Mouse (Mus musculus) gastrocnemius, postnatal 36 days (tissue): ENCODE data around the gene Erp44. TPM values are rescaled to one million over a fixed set of nuclear protein-coding genes. Genes with fewer than 3 reads are reported as not detected.

Source experiments
- DNase-seq, 2 experiments: peaks; one replicate each; pipeline ENCODE4 v3.0.0; 2022
- intact Hi-C: fragments of 180-260 bp; cut with DNase I; formaldehyde crosslinking; loops from one replicate; pipeline ENCODE4 v1.15.1; 2025
- total RNA-seq, 2 experiments: library from RNA; stranded (reverse); gene quantifications; 2 replicates each; pipeline ENCODE4 v1.2.3; 2021

The Erp44 gene
- total RNA-seq, 2 experiments from 2014 or later: 23.8 to 25.4 TPM

DNA sequence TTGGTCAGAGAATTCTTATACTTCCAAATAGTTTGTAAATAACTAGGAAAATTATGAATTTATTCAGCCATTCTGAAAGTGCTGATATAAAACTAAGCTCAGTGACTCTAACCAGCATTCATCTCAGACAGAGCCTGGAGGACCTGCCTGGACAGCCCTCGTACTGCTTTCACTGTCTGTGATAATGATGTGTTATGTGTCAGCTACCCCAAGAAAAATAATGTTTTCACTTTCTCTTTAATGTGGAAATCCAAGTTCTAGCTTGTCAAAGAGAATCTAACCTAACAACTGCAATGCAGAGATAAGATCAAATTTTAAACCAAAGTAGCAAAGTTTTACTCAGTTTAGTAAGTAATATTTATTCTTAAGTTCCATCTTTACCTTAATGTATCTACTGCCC, 35.6 kb downstream of the Erp44 start:
- intact Hi-C loops: no loop called here
- no peak for DNase-seq

DNA sequence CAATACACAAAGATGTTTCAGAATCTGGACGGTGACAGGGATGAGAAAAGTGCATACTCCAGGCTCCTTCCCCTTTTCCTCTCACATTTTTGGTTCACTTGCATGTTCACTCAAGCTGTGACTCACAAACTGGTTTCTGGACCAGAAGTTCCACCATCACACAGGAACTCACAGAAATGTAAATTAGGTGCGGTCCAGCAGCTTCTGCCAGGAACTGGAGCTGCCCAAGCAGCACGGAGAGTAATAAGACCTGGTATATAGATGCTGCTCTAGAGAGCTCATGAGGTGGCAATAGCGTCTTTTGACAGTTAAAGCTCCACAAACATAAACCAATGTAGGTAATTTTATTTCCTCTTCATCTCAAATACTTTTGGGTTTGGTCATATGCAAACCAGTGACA, 36.9 kb downstream of the Erp44 start:
- intact Hi-C loops: no loop called here
- DNase-seq: no peak

DNA sequence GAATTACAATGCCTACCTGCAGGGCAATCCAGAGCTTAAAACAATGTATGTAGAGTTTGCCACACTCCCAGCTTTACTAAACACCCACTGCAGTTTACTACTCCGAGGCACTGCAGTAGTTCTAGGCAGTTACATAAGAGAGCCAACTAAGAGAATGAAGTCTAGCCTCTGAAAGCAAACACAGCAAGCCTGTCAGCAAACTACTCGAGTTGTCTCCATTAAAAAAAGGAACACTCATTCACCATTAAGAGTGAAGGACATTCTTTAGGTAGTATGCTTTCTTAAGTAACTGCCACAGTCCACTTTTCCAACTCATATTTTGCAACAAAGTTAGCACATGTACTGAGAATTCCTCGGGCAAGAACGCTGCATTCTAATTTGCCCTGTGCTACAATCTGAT, 40.3 kb downstream of the Erp44 start:
- DNase-seq: no peak
- intact Hi-C loops: no loop called here

DNA sequence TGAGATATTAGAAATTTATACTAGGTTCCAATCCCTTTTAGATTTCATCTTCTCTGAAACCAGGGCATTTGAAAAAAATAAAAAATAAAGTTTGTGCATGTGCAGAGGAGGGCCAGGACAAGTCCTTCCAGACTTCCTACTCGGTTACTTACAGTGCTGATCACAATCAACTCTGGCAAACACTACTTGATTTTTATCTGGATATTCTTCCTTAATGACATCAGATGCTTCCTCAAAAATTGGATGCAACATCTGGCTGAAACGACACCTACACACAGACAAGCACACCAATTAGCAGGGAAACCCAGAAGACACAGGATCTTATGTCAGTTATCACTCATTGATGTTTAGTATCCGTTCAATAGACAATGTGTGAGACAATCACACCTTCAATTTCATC, 42.6 kb downstream of the Erp44 start:
- no peak for DNase-seq
- intact Hi-C loops: no loop called here

DNA sequence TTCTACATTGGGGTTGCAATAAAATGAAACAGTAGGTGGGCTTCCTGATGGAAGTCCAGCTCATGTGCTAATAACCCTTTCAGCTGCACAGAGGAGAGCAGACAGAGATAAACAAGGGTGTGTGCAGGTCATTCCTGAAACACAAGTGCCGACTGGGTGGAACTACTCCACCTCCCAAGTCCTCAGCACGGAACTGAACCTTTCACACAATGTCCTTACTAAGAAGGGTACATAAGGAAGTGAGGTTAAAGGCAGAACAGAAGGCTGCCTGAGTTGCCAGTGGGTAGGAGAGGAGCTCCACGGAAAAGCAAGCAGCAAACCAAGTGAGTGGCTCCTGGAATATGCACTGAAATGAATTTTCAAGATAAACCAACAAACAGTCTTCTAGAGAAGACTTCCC, 52.6 kb downstream of the Erp44 start:
- intact Hi-C loops: loop anchor here (5.0 kb wide), 1 partner anchor 51 kb away; the partner anchor contains the start of genes Erp44 and Invs
- DNase-seq: no peak

DNA sequence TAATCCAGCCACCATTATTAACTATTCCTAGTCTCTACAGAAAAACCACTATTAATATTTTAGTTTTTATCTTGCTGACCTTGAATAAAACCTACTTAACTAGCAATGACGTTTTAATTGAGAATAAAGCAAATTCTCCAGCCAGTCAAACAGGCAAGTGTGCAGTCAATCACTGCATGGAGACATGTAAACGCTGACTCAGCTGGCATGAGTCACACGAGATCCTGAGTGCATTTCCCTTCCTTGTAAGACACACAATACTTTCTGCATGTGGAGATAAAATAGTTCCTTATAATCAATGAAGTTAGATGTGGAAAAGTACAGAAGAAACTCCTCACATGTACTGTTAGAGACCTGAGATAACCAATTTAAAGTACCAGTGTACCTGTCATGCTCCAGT, 53.8 kb downstream of the Erp44 start:
- DNase-seq: no peak

DNA sequence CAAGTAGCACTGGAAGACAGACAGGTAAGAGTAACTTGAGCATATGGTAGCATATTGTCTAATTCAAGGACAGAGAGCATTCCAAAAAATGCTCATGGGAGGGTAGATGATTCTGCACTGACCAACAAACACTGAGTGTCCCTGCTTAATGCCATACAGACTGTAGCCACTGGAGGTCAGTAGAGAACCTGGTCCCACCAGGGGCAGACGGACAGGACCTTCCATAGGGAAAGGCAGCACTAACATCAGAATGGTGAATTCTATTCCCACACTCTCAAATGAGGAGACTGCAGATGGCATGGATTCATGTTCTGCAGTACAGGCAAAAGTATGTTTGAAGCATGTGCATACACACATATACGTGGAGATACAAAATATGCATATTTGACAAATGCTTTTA, 54.2 kb downstream of the Erp44 start:
- DNase-seq: peak in 1 of 2 experiments; percentile 53
- intact Hi-C loops: loop anchor here (1.0 to 5.0 kb wide), 2 partner anchors 52 to 154 kb away; partner anchors contain the start of genes Erp44 and Invs

More for the DNA sequence above, 53.8 kb downstream of the Erp44 start:
- intact Hi-C loops: loop anchor here (1.0 to 5.0 kb wide), 2 partner anchors 52 to 154 kb away; partner anchors contain the start of genes Erp44 and Invs

DNA sequence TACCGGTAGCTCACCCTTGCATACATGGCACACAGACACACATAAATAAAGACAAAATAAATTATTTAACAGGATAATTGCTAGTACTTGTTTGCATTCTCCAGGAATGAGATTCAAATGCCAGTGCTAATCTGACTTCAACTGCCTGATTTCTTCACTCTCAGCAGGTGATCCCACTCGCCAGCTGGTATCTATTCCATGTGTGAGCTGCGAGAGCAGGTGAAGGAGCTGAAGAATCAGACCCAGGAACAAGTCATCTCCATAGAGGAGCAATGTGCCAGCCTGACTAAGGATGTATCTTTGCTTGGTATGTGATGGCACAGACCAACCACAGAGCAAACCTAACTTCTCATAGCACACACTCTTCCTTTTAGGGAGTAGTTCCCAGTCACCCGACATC, 75.8 kb downstream of the Erp44 start:
- DNase-seq: no peak
- intact Hi-C loops: no loop called here

DNA sequence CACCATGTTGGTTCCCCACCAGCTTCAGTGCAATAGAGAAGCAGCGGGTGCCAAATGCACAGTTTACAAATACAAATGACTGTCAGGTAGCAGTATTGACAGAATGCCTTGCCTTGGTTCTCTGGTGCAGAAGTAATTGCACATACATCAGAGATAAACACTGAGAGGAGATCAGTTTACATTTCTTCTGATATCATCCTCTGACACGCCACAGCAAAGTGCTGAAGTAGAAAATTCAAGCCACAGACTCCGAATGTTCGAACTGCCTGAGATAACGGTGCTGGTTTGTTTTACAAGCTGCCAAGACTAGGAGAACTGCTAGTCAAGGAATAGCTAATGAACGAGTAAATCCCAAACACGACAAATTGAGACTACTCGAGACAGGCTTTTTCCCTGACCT, 80.9 kb downstream of the Erp44 start:
- intact Hi-C loops: loop anchor here (10.0 kb wide), 1 partner anchor 764 kb away; no protein-coding TSS in a partner anchor
- DNase-seq: no peak

DNA sequence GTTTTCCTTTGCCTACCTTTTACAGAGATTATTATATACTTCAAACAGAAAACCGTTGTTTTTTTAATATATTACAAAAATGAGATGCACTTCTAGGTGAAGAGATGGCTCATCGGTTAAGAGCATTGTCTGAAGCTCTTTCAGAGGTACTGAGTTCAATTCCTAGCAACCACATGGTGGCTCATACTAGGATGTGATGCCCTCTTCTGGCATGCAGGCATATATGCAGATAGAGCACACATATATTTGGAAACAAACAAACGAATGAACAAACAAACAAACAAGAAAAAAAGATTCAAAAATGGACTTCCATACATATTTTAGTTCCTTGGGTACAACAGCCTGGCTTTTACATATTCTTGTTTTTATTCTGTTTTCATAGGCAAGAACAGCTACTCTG, 81.4 kb downstream of the Erp44 start:
- intact Hi-C loops: loop anchor here (10.0 kb wide), 1 partner anchor 763 kb away; no protein-coding TSS in a partner anchor
- DNase-seq: no peak

DNA sequence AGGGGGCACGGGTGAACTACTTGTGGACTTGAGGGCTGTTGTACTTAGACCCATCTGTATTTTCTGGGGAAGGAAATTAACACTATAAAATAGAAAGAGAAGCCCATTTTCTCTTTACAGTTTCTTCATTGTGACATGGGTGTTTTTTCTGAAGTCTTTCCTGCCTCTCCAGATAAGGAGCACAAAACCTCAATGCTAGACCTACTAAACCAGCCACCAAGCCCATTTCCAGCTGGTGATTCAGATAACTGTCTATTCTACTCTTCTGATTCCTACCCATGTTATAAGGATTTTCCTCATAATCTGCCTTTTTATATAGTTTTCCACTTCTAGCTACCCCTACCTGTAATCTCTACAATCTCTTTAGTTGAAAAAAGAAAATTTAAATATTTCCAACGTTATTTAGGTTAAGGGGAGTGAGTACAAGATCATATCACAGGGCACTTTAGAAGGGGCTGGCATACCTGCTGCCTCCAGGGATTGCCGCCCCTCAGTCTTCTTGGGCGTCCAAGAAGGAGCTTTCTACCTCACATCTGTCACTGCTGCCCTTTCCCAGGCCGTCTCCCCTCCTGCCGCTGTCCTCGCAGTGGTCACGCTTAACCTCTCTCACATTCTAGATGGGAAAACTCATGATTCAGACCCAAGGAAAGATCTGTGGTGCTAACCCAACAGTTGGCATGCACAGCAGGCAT, 97.1 kb downstream of the Erp44 start:
- intact Hi-C loops: no loop called here
- no peak for DNase-seq

DNA sequence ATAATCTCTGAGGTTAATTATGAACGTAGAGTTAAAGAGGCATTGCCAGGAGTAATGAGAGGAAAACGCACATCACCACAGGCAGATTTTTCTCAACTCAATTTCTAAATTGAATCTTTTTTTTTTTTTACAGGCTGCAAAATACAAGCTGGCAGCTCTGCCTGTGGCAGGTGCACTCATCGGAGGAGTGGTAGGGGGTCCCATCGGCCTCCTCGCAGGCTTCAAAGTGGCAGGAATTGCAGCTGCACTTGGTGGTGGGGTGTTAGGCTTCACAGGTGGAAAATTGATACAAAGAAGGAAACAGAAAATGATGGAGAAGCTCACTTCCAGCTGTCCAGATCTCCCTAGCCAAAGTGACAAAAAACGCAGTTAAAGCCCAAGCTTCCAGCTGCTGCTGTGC, 98.0 kb downstream of the Erp44 start:
- no peak for DNase-seq
- intact Hi-C loops: no loop called here

DNA sequence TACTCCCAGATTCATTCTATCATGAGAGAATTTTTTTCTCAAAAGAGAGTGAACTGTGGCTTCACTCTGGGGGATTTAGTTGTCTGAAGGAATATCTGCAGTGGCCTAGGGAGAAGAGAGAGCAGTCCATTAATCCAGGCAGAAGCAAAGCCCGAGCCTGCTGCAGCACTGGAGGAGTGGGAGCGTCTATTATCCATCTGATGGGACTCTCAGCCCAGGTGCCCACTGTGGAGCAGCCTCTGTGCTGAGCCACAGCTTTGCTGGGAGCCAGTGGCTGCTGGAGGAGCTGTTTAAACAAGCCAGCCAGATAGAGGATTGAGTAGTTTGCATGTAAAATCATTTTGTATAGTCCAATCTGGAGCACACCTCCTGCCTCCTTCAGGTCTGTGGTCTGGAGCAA, 98.4 kb downstream of the Erp44 start:
- no peak for DNase-seq
- intact Hi-C loops: no loop called here

DNA sequence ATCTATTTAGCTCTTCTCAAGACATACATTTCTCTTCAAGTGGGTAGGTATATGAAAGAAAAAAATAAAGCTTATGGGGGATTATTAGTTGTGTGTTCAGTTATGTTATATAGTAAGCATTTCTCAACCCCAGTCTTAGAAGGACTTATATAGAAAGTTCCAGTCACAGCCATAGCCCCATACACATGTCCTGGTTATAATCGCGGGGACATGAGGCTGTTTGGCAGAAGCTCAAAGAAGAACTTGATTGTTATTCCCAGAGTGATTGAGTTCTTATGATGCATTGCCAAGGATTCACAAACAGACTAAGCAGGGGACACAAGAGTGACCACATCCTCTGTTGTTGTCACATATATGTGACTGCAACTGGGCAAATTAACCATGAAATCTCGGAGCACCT, 103.7 kb downstream of the Erp44 start:
- intact Hi-C loops: no loop called here
- no peak for DNase-seq

DNA sequence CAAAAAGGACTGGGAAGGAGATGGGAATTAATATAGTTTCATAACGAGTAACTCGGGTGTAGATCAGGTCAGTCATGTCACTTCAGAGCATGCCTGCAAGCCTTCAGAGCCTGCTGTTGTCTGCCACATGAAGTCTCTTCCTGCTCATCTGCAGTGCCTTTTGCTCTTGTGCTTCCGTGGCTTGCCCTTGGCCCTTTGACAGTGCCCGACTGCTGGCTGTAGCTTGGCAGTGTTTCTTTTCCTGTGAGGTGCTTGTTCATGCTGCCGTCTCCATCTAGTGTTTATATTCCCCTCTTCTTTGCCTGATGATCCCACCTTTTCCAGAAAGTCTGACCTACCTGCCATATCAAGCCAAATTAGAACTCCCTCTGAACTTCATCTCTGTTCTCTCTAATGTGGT, 115.5 kb downstream of the Erp44 start:
- no peak for DNase-seq
- intact Hi-C loops: no loop called here

DNA sequence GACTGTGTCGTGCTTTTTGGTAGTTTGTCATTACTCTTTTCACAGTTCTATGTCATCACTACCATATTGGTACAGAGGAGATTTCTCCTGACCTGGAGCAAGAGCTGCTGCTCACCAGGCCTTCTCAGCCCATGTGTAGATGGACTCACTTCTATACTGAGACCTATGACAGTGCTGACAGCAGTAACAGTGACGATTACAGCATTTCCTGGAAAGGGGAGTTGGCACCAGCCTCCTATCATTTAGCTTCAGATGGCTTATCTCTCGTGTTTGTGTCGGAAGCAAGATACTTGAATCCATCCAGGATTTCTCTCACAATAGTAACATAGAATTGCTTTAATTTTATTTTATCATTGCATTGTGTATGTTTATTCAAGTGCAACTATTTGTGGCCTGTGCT, 119.0 kb downstream of the Erp44 start:
- intact Hi-C loops: no loop called here
- no peak for DNase-seq

DNA sequence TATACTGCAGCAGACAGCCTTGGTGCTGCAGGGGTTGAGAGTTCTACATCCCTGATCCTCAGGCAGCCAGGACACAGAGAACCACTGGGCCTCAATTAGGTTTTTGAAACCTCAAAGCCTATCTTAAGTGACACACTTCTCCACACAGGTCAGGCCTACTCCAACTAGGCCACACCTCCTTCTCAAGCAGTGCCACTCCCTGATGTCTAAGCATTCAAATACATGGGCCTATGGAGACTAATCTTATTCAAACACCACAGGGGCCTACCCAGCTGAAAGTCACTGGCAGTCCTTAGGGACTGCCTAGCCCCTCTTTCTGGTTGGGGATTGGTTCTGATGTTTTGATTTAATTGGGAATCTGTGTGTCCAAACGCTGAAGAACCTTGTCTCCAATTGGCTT, 123.5 kb downstream of the Erp44 start:
- DNase-seq: no peak
- intact Hi-C loops: no loop called here

DNA sequence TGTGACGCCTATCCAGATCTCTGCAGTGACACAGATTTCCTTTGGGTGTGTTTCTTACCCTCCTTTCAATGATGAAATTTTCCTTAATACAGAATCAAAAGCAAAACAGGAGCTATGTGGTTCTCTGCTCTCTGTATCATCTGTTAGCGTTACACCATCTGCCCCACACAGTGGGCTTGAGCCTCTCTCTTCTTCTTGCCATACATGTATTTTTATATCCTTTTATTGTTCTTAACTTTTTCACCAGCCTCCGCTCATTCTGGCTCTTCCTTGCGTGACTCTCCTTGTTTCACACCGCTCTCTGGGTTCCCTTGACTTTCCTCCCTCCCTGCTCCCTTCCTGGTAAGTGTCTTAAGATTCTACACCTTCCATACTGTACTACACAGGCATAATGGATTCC, 126.1 kb downstream of the Erp44 start:
- intact Hi-C loops: no loop called here
- no peak for DNase-seq

DNA sequence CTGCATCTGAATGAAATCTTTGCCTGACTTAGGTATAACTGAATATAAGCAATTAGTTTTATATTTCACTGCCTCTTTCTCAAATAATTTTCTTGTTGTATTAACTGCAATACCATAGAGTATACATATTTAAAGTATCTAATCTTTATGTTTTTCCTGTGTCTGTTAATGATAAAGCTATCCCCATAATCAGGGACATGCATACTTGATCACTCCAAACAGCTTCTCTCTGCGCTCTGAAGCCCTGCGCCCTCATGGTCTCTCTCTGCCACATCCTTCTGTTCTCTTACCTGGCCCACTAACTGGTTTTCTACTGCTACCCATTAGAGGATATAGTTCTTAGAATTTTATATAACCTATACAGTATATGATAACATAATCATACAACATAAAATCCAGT, 129.9 kb downstream of the Erp44 start:
- intact Hi-C loops: no loop called here
- DNase-seq: no peak
